Mouse (Mus musculus) forebrain, embryonic 14.5 days (tissue): ENCODE results near the gene Rps25. TPM values are rescaled to one million over a fixed set of nuclear protein-coding genes. Genes with fewer than 3 reads are reported as not detected.

Experiments
- ATAC-seq: fragments of 200-750 bp; cut with Nextera tagmentation; 2 replicates; pipeline ENCODE4 v1.8.0; 2017; ENCODE audit warnings: mild to moderate bottlenecking, moderate library complexity
- DNase-seq: peaks from one replicate; pipeline ENCODE4 v3.0.0-alpha.2; 2015; ENCODE audit warnings: low spot score
- H3K27ac ChIP-seq: fragments of 300-500 bp; sonication (generic); 2 replicates; pipeline ENCODE4 v1.5.1; 2014; ENCODE audit warnings: low read depth, mild to moderate bottlenecking, control low read depth, low read length, moderate library complexity
- H3K27me3 ChIP-seq: fragments of 300-500 bp; sonication (generic); replicated peaks from 2 replicates; pipeline ENCODE4 v1.6.1; 2014; ENCODE audit warnings: low read length, control low read depth, mixed read lengths; ENCODE audit not compliant: control insufficient read depth, insufficient read depth
- H3K36me3 ChIP-seq: fragments of 300-500 bp; sonication (generic); 2 replicates; pipeline ENCODE4 v1.6.1; 2014; ENCODE audit warnings: low read length, control low read depth; ENCODE audit not compliant: control insufficient read depth, insufficient read depth
- H3K4me1 ChIP-seq: fragments of 300-500 bp; sonication (generic); 2 replicates; pipeline ENCODE4 v1.6.1; 2014; ENCODE audit warnings: antibody characterized with exemption, low read length, control low read depth; ENCODE audit not compliant: control insufficient read depth, insufficient read depth
- H3K4me2 ChIP-seq: fragments of 300-500 bp; sonication (generic); 2 replicates; pipeline ENCODE4 v1.6.1; 2014; ENCODE audit warnings: mild to moderate bottlenecking, control low read depth, low read length
- H3K4me3 ChIP-seq: fragments of 300-500 bp; sonication (generic); 2 replicates; pipeline ENCODE4 v1.5.1; 2014; ENCODE audit warnings: low read depth, low read length, control low read depth
- H3K9ac ChIP-seq: fragments of 300-500 bp; sonication (generic); 2 replicates; pipeline ENCODE4 v1.6.1; 2014; ENCODE audit warnings: mild to moderate bottlenecking, low read length, control low read depth, moderate library complexity
- H3K9me3 ChIP-seq: fragments of 300-500 bp; sonication (generic); replicated peaks from 2 replicates; pipeline ENCODE4 v1.6.1; 2016; ENCODE audit warnings: low read length, control low read depth, mixed read lengths; ENCODE audit not compliant: control insufficient read depth
- WGBS: fragments of 180-500 bp; shearing (Covaris S2); extraction: QIAGEN DNeasy Blood & Tissue Kit; methylation state at CpG from one replicate; pipeline ENCODE4 v1.1.7; 2014; 5-methylcytosine and 5-hydroxymethylcytosine counted together
- polyA plus RNA-seq: library from polyadenylated mRNA; unstranded; fragments of >200 nt; fragmentation: Nextera tagmentation; extraction: Ambion mirVana; gene quantifications from 2 replicates; pipeline ENCODE4 v1.2.1, GENCODE M21; 2014

The Rps25 gene
- polyA plus RNA-seq, 1 experiment from 2014 or later = 1,749 TPM

DNA sequence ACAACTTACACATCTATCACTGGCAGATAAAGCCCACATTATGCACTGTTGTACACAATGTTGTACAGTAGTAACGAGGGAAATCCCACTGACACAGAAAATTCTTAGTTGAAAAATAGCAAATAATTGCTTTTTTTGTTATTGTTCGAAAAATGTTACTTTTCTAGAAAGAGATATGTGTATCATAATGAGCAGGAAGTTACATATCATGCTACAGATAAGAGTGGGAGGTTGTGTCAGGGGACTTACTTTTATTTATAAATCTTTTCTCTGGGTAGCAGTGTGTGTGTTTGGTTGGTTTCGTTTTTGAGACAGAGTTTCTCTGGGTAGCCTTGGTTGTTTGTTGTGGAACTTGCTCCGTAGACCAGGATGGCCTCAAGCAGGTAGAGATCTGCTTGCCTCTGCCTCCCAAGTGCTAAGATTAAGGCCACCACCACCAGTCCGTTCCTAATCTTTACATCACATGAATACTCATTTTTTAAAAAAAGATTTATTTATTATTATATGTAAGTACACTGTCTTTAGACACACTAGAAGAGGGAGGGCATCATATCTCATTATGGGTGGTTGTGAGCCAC, 28.7 kb upstream of the Rps25 start:
- no peak for ATAC-seq
- no peak overlapping the region for H3K27ac ChIP-seq
- 91% methylated on average over 5 of the region's 5 CpGs for WGBS

GRCm38 (mm10) chr9:44379054-44379834, 27.7 kb upstream of the Rps25 start, which contains the start of gene Hyou1:
Hyou1 (plus strand) TSS chr9:44379490.
- H3K9me3 ChIP-seq = no peaks in the 10 kb centered on the region
- H3K4me1 ChIP-seq = peaks cover 8% of the 10 kb centered on the region
- H3K27ac ChIP-seq = peak within 1 kb of the TSS; percentile 82
- H3K4me3 ChIP-seq = peak within 1 kb of the TSS; percentile 86
- WGBS = under 1% methylated on average over 83 of the region's 83 CpGs
- no peaks in the 10 kb centered on the region for H3K27me3 ChIP-seq
- peak; percentile 99 for ATAC-seq
- DNase-seq = peak; percentile 98
- peaks cover 35% of the 10 kb centered on the region for H3K36me3 ChIP-seq
- H3K9ac ChIP-seq = peak within 1 kb of the TSS; percentile 90
- peak within 1 kb of the TSS; percentile 96 for H3K4me2 ChIP-seq

More for the DNA sequence above, 28.7 kb upstream of the Rps25 start:
- peak overlapping the region; percentile 80 for H3K9ac ChIP-seq
- peaks cover 8% of the 10 kb centered on the region for H3K4me1 ChIP-seq
- no peaks in the 10 kb centered on the region for H3K9me3 ChIP-seq
- H3K4me3 ChIP-seq = peak overlapping the region; percentile 86
- H3K27me3 ChIP-seq = no peaks in the 10 kb centered on the region
- no peak for DNase-seq
- H3K36me3 ChIP-seq = peaks cover 25% of the 10 kb centered on the region
- H3K4me2 ChIP-seq = peak overlapping the region; percentile 69

- H3K36me3 ChIP-seq = peaks cover 41% of the 10 kb centered on the region
- H3K9ac ChIP-seq = peak overlapping the region; percentile 90
- no peaks in the 10 kb centered on the region for H3K27me3 ChIP-seq
- H3K9me3 ChIP-seq = no peaks in the 10 kb centered on the region
- H3K4me3 ChIP-seq = peak overlapping the region; percentile 86
- WGBS = 7% methylated on average over 15 of the region's 15 CpGs
- peak overlapping the region; percentile 96 for H3K4me2 ChIP-seq
- DNase-seq (no peak), ATAC-seq (peak; percentile 30)
- peaks cover 8% of the 10 kb centered on the region for H3K4me1 ChIP-seq
- peak overlapping the region; percentile 78 for H3K27ac ChIP-seq
These were observed 27.1 kb upstream of the Rps25 start for GRCm38 (mm10) chr9:44379862-44380261.

- no peak overlapping the region for H3K9ac ChIP-seq
- no peak overlapping the region for H3K27ac ChIP-seq
- WGBS = 94% methylated on average over 13 of the region's 13 CpGs
- H3K4me2 ChIP-seq = no peak overlapping the region
- H3K9me3 ChIP-seq = no peaks in the 10 kb centered on the region
- DNase-seq = no peak
- H3K36me3 ChIP-seq = peaks cover 88% of the 10 kb centered on the region
- H3K4me1 ChIP-seq = peaks cover 8% of the 10 kb centered on the region
- no peak overlapping the region for H3K4me3 ChIP-seq
- no peak for ATAC-seq
- no peaks in the 10 kb centered on the region for H3K27me3 ChIP-seq
These were observed 22.3 kb upstream of the Rps25 start for GRCm38 (mm10) chr9:44384596-44384995.

- 85% methylated on average over 3 of the region's 3 CpGs for WGBS
- DNase-seq (no peak), ATAC-seq (no peak)
- Histone ChIP-seq H3K36me3 (peaks cover 97% of the 10 kb centered on the region), H3K9ac (no peak overlapping the region), H3K27me3 (no peaks in the 10 kb centered on the region), H3K4me2 (no peak overlapping the region), H3K9me3 (no peaks in the 10 kb centered on the region), H3K27ac (no peak overlapping the region), H3K4me1 (no peaks in the 10 kb centered on the region), H3K4me3 (no peak overlapping the region)
These were observed 19.7 kb upstream of the Rps25 start for GRCm38 (mm10) chr9:44387221-44387620.

DNA sequence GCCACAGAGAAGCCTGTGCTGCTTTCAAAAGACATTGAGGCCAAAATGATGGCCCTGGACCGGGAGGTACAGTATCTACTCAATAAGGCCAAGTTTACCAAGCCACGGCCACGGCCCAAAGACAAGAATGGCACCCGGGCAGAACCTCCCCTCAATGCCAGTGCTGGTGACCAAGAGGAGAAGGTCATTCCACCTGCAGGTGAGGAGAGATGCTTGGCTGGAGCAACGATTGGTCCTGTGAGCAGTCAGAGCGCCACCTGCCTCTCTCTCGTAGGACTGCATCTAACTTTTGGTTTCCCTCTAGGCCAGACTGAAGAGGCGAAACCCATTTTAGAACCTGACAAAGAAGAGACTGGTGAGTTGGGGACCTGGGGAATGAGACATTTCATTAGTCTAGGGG, 17.7 kb upstream of the Rps25 start:
- H3K4me3 ChIP-seq = no peak overlapping the region
- DNase-seq (peak; percentile 59), ATAC-seq (no peak)
- H3K36me3 ChIP-seq = peaks cover 83% of the 10 kb centered on the region
- 61% methylated on average over 8 of the region's 8 CpGs for WGBS
- H3K27me3 ChIP-seq = no peaks in the 10 kb centered on the region
- no peak overlapping the region for H3K9ac ChIP-seq
- H3K4me1 ChIP-seq = no peaks in the 10 kb centered on the region
- H3K27ac ChIP-seq = no peak overlapping the region
- no peak overlapping the region for H3K4me2 ChIP-seq
- no peaks in the 10 kb centered on the region for H3K9me3 ChIP-seq

DNA sequence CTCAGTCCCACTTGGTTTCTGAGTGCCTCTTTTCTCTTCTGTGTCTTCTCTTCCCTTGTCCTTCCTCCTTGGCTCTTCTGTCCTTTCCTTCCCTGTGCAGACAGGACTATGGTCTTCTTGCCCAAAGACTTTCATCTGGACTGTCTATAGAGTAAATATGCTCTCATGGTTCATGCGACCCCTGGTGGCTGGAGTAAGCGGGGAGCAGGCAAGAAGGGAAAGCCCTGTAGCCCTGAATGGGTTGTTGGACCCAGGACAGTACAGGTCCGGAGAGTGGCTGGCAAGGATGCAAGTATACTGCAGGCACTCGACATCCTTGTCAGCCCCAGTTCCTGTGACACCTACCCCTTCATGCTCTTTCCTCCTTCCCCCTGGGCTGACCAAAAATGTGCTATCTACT, 15.5 kb upstream of the Rps25 start:
- Histone ChIP-seq H3K27me3 (no peaks in the 10 kb centered on the region), H3K9ac (no peak overlapping the region), H3K36me3 (peaks cover 61% of the 10 kb centered on the region), H3K27ac (no peak overlapping the region; the same call in 1 of the 2 replicates), H3K4me1 (no peaks in the 10 kb centered on the region), H3K4me3 (no peak overlapping the region), H3K9me3 (no peaks in the 10 kb centered on the region), H3K4me2 (no peak overlapping the region)
- 32% methylated on average over 4 of the region's 4 CpGs for WGBS
- DNase-seq = peak; percentile 72
- peak; percentile 61; the same call in 1 of the 2 replicates for ATAC-seq

GRCm38 (mm10) chr9:44396684-44397411, 10.1 kb upstream of the Rps25 start, which contains the start of gene Slc37a4:
Slc37a4 (plus strand) TSS chr9:44396852.
- peaks cover 39% of the 10 kb centered on the region for H3K36me3 ChIP-seq
- no peaks in the 10 kb centered on the region for H3K27me3 ChIP-seq
- peak within 1 kb of the TSS; percentile 39; the same call in 1 of the 2 replicates for H3K27ac ChIP-seq
- 0 out of 2 replicates have a peak, but pooled peaks cover 6% of the 10 kb centered on the region for H3K4me1 ChIP-seq
- peak within 1 kb of the TSS; percentile 66 for H3K4me3 ChIP-seq
- under 1% methylated on average over 42 of the region's 43 CpGs for WGBS
- peak; percentile 95 for DNase-seq
- peak within 1 kb of the TSS; percentile 69 for H3K9ac ChIP-seq
- no peaks in the 10 kb centered on the region for H3K9me3 ChIP-seq
- H3K4me2 ChIP-seq = peak within 1 kb of the TSS; percentile 71
- ATAC-seq = peak; percentile 97
